Mouse (Mus musculus) right cerebral cortex, adult 18-20 months (tissue): ENCODE data around the gene Spata1.

Experiments used
- DNase-seq: peaks from one replicate; pipeline ENCODE4 v3.0.0; 2022; ENCODE audit warnings: mixed read lengths

The Spata1 gene

DNA sequence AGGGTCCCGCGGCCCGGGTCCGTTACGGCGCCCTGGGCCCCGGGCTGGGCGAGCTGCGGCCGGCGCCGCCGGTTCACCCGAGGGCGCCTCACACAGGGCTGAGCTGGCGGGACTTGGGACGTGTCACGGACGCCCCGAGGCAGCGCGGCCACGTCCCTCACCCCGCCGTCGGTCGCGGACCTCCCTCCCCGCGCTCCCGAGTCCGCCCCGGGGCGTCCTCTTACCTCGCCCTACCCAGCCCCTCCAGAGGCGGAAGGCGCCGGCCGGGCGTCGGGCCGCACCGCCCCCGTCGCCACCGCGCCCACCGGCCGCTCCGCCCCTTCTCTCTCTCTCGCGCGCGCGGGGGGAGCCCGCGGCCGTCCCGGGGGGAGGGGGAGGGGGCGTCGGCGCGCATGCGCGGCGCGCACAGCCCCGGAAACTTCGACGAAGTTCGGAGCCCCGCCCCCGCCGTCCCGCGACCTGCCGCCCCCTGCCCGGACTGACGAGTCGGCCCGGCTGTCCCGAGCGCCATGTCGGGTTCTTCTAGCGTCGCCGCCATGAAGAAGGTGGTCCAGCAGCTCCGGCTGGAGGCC lies at the start of gene Spata1, which contains the start of gene Gng5:
Gene Spata1 (minus strand): TSS at position 323 of the 572 bp plus-strand sequence.
Gene Gng5 (plus strand): TSS at position 377 of the 572 bp plus-strand sequence.
- peak; percentile 46 for DNase-seq

DNA sequence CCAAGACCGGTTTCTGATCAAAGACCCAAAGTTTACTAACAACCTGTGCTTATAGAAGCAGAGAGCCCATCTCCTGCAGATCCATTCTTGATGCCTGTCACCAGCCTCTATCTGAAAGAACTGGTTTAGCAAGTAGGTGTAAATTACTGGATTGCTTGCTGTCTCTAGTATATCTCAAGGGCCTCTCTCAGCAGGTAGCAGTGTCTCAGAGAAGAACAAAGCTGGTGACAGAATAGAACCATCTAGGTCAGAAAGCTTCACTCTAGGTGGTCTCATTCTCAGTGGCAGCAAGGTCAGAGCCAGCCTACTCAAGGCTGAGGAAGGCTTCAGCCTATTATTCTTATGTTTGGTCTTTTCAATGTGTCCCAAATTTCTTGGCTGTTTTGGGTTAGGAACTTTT lies 44.1 kb upstream of the Spata1 start:
- no peak for DNase-seq

DNA sequence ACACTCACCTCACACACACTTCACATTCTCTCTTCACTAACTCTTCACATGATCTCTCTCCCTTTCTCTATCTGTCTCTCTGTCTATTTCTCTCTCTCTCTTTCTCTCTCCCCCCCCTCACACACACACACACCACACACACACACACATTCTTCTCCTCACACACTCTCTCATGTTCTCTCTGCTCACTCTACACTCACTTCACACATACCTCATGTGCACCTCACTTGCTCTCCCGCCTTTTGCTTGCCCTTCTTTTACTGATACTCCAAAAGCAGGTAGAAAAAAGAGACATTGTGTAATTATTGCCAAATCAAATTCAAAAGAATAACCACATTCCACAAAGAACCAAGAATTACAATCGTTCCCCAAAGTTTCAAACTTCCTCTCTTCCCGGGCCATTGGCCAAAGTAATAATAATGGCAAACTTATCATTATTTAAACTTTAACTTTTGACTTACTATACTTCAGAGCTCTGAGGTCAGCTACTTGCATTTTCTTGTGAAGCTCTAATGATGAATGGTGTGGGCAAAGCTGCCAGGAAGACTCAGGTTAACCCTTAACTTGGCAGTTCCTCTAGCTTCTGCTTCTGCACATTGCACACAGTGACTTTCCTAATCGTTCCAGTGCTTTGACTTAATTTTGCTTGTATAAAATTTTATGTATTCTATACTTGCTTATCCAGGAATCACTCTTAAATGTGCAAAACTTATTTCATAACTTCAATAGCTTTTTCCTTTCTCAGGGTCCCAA lies 41.1 kb upstream of the Spata1 start:
- DNase-seq, result no peak

DNA sequence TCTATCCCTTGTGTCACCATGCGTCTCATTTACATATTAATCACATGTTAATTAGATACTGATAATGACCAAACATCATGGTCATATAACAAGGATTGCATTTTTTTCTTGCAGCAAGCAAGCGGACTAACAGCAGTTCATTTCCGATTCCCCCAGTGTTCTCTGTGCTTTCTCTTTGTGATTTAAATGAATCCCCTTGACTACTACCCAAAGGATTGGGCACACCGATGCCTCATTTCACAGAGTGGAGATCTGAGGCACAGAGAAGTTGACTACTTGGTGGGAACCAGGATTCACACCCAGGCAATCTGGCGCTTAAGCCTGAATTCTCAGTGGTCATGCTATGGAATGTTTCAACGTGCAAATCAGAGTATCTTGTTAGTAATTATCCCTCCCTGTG lies 35.4 kb upstream of the Spata1 start:
- DNase-seq, result no peak

DNA sequence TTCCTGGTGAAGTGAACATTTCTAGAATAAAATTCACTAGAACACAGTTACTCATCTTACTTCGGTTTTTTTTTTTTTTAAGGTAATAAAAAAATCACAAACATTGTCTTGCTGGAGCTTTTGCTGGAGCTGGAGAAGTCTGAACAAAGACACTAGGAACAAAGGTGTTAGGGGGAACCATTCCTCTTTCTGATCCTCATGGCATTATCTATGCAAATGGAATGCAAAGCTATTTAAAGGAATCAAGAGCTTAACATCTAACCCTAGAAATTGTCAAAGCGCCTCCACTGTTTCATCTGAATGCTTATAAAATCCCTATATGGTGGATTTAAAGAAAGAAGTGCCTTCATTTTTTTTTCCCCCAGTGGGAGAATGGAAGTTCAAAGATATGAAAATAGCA lies 28.8 kb upstream of the Spata1 start:
- DNase-seq, result no peak

DNA sequence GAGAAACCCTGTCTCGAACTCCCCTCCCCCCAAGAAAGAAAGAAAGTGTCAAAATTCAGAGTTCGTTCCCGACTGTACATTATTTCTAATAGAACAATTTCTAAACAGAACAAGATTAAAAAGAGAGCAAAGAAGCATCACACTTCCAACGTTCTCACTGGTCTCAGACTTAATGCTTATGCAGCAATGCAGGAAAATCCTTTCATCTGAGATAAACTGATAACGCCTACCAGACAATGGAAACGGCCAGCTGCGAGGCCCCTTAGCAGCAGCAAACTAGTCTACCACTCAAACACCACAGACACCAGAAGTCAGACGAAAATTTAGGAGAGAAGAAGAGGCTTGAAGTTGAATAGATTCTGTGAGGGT lies 22.1 kb upstream of the Spata1 start:
- DNase-seq, result no peak

DNA sequence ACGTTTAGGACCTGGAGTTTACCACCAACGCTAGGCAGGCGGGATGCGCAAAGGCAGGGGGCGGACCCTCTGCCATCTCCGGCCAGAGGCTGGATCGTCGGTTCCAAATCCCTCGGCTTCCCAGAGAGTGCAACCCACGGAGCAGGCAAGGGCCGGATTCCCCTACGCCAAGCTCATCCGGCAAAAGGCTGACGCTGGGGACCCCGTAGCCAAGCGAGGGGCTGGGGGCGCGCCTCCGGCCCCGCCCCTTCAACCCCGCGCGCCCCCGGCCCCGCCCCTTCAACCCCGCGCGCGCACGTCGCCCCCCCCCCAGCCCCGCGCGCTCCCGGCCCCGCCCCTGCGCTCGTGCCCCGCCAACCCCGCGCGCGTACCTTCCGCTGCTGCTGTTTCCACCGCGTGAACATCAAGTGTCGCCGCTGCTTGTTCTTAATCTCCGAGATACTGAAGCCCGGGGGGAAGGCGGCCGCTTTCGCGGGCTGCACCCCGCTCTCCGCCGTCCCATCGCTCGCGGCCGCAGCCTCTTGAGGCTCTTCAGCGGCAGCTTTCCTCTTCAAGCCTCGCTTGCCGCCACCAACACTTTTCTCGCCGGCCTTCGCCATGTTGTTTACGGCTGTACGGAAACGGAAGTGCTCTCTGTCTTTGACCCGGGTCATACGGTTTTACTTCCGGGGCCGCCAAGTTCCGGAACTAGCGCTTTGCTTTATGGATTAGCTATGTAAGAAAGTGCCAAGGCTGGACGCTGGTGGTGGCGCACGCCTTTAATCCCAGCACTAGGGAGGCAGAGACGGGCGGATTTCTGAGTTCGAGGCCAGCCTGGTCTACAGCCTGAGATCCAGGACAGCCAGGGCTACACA lies 21.5 kb upstream of the Spata1 start, which contains the start of gene Rpf1:
Gene Rpf1 (minus strand): TSS at position 632 of the 854 bp plus-strand sequence.
- peak; percentile 94 for DNase-seq

DNA sequence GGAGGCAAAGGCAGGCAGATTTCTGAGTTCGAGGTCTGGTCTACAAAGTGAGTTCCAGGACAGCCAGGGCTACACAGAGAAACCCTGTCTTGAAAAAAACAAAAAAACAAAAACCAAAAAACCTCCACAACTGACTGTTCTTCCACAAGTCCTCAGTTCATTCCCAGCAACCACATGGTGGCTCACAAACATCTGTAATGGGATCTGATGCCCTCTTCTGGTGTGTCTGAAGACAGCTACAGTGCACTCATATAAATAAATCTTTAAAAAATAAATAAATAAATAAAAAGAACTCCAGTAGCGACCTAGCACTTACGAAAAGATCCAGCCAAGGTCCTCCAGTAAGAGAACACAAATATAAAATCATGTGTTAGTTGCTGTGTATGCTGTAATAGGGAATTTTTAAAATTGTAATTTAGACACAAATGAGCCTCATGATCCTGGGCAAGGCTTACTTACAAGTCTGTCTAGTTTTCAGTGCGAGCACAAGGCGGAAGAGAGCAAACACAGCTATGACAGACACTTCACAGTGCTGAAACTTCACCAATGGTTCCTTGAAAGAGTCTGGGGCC lies 20.8 kb upstream of the Spata1 start:
- no peak for DNase-seq

DNA sequence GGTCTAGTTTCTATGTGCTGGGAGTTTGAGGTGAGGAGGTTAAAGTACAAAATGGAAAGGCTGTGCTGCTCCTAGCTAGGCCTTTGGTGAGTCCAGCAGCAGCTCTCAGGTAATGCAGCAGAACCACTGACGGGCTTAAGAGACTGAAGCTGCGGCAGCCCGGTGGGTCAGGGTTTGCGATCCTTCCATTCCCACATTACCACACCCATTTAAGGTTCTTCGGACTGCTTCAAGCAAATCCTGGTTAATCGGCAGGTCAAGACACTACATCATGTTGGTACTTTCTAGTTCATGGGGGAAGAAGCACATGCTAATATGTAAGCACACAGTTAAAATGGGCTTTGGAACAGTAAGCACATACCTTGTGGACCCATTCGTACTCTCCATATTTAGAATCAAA lies 7.2 kb upstream of the Spata1 start:
- DNase-seq, result no peak

DNA sequence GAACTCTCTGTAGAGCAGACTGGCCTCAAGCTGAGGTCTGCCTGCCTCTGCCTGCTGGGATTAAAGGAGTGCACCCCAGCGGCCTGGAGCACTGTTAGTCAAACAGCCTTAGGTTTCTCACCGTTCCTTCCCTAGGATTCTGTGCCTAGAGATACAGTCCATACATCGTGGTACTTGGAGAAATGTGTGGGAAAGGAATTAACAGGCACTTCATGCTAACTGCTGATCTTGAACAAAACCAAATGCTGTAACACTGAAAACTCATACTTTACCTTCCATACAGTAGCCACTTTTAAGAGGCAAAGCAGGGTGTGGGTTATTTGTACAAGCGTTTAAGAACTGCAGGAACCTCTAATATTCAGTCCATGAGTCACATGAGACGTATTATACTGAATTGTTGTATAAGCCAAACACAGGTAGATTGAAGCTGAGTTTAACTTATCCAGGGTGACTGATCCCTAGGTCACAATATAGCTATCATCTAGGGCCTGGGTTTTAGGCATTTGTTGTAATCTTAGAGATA lies 2.1 kb upstream of the Spata1 start:
- DNase-seq, result no peak

DNA sequence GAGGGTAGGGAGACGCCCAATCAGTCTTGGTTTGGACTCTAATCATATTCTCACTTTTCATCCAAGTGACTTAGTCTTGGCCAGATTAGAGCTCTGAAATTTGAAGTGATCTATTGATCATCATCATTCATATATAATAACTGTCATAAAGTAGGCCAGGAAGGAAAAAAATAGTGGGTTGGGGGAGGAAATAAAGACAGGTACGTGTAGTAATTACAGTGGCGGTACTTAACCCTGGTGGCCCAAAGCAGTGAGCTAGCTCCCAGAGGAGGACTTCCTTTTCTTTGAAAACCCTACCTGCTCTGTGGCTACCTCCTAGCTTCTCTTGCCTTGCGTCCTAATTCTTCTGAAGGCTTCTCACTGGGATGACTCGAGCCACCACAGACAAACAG lies 1.3 kb upstream of the Spata1 start:
- DNase-seq, result no peak

DNA sequence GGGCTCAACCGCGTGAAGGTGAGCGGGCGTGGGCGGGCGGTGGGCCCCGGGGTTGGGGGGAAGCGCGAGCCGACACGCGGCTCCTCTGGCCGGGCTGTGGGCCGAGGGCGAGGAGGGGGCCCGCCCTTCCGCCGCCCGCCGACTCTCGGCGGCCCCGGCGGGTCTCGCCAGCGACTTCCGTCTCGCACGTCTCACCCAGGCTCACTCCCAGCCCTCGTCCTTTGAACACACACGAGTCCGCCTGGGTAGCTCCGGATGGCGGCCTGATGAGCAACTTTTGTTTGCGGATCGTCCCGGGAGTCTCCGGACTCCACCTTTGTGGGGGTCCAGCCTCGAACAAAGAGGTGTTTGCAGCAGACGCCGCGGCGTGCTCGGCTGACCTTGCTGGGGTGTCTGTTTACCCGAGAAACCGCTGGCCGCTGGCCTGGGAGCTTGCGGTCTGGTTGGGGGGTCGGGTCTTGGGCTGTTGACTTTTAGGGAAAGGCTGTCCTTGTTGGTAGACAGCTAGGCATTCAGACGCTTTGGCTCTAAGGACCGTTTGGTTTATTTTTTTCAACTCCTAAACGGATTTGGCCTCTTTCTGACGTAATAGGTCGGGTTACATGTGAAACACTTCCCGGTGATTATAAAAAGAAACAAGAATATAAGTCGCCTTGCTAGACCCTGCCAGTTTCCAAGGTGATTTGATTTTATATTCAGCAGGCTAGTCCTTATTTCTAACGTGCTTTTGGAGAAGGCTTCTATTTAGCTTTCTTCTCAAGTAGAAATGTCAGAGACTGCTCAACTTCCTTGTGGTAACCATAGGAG lies 653 bp upstream of the Spata1 start:
- DNase-seq, result no peak

DNA sequence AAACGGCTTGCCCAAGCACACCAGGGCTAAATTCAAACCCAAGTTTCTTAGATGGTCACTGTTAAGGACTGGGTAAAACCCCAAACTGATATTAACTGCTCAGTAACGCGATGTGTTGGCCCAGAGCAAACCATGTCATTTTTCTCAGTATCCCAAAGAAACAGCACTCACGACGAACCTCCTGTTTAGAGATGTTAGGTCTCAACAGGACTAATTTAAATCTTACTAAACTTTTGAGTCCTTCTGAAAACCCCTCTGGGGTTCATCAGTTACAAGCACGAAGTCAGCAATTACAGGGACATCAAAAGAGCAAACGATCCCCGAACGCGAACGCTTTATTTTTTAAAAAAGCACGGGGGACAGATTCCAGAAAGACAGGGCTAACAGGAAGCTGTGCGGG lies 564 bp downstream of the Spata1 start:
- no peak for DNase-seq

DNA sequence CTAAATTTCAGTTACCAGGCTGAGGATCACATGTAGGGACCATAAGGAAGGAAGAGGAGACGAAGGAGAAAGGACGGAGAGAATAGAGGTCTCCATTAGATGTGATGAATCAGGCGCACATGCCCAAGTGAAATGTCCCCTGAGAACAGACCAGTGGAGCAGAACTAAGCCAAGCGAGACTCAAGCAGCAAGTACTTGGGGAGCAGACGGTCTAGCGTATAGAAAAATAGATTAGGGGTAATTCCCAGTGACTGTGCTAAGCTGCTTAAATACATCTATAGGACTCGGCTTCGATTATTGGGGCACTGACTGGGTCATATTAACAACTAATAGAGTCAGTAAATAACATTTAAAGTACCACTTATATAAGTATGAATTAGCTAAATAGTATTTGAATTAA lies 4.6 kb downstream of the Spata1 start:
- no peak for DNase-seq

DNA sequence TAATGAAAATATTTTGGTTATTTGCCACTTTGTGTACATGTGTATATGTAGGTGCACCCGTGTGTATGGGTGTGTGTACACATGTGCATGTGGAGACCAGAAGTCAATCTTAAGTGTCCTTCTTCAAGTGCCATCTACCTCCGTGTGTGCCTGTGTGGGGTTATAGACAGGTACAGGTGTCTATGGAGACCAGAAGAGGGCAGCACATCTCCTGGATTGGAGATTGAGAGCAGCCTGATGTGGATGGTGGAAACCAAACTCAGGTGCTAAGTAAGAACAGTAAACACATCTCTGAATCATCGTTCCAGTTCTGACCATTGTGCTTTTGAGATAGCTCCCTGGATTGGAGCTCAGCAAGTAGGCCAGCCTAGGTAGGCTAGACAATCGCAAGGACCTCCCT lies 13.1 kb downstream of the Spata1 start:
- DNase-seq, result no peak

DNA sequence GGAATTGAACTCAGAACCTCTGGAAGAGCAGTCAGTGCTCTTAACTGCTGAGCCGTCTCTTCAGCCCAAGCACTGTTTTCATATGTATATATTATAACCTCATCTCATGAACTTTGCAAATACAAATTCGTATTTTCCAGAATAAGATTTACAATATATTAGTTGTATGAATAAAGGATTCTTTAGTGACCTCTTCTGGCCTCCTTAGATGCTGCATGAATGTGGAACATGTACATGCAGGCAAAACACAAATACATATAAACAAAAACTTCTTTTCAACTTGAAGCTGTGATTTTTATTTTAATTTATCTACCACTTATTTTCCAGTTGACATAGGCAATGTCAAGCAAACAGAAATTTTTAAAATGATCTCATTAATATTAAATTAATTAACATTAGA lies 17.5 kb downstream of the Spata1 start:
- no peak for DNase-seq

DNA sequence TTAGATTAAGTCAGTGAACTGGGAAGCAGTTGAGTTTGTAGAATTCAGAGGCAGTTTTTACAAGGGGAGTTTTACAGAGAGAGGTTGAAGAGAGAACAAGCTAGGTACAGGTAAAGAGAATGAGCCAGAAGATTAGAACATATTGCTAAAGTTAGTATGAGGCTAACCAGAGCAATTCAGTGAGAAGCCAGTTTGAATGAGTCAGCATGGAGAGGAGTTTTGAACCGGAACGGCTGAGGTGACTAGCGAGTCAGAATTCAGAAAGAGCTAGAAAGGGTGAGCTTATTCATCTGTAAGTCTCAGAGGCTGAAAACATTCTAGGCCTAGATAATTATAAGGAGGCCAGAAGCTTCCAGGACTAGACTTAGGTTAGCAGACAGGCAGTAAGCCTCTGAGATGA lies 25.1 kb downstream of the Spata1 start:
- no peak for DNase-seq

DNA sequence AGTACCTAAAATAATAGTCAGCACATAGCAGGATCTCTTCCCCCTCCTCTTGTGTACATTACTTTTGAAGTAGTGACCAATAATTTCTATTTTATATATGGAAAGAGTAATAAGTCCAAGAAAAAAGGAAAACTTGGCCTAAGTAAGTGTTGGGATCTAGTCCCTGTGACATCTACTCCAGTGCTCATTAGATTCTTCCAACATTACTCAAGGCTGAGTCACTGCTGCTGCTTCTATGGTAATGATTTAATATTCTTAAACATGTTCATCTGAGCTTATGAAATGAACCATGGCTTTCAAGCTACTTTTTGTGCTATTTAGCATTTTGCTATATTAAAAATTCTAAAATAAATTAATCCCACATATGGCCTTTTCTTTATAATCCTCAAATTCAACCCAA lies 25.8 kb downstream of the Spata1 start:
- no peak for DNase-seq

DNA sequence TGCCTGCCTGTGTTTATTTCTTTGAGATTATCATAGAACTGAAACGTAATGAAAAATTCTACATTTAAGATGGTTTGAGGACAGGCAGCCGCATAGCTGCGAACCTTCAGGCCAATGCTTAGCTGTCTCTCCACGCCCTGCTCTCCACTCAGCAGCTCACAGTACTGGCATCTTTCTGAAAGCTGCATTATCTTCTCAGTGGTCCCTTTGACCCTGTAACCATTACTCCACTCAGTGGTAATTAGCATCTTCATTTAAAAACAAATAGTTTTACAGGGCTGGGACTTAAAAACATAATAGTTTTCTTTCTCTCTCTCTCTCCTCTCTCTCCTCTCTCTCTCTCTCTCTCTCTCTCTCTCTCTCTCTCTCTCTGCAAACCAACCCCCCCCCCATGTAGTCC lies 26.9 kb downstream of the Spata1 start:
- no peak for DNase-seq

DNA sequence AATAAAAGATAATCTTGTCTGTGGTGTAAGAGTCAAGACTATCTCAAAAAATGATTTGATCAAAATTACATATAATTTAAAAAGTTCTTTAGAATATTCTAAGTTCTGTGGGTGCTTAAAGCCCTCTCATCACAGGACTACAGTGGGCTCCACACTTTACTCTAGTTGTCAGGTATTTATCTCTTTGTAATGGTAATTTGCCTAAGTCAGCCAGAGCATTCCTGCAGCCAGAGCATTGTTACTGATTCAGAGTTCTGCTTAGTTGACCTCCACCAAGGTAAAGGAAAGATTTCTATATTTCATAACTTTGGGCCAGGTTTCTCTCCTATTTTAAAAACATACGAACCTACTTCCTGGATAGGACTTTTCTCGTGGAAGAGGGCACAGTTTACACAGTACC lies 30.3 kb downstream of the Spata1 start:
- DNase-seq, result no peak

DNA sequence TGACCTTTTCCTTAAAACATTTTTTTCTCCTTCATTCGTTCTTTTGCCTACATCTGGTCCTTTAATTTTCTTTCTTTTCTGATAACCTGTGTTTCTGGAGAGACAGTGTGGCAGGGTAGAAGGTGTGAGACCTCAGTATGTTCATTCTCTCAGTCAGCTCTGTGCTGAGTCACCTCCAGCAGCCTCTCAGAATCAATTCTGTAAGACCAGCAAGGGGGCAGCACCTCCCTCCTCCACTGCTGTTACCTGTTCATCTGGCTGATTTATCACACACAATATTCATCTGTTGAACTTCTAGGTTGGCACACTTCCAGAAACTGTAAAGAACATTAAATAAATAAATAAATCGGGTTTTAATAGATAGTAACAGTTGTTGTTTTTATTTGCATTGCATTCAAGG lies 36.6 kb downstream of the Spata1 start:
- DNase-seq, result no peak

DNA sequence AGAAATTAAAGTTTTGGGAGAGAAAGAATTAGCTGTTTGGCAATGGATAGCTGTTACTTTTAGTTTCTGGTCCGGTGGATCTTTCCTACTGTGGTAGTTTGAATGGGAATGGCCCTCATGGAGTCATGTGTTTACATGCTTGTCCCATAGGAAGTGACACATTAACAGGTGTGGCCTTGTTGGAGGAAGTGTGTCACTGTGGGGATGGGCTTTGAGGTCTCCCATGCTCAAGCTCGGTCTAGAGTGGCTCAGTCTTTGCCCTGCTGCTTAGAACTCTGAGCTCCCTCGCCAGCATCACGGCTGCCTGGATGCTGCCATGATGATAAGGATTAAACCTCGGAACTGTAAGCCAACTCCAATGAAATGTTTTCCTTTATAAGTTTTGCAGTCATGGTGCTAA lies 48.2 kb downstream of the Spata1 start:
- DNase-seq, result no peak
